Comparison of ENCODE assay signal across 9 mouse cellular contexts in genomic region chr2:102057029-102057685, GRCm38 (mm10).
DNase-seq lines count a peak whose midpoint lies in the region; ATAC-seq and TF ChIP-seq lines count a peak whose summit lies in the region.
"Had no signal": no experiment of that assay in that cellular context is flagged by ENCODE, and none has a peak within 500 bp of the region (broad histone marks: within the 10 kb centered on the region; RNA-seq: fewer than 3 reads in every experiment).

No protein-coding gene starts in this region.

- H3K4me3 ChIP-seq in lung, embryonic 15.5 days = no peak overlapping the region
- H3K4me3 ChIP-seq in cortical plate, adult 2 months (ENCODE audit: insufficient read depth, low read length) = no peak overlapping the region
- no peak overlapping the region for H3K4me3 ChIP-seq in thymus, adult 2 months (ENCODE audit: control insufficient read depth, insufficient read depth, low read length)
- H3K4me3 ChIP-seq: limb, embryonic 12.5 days had no signal

- no peak for TF ChIP-seq POLR2A in cortical plate, adult 2 months (IDR thresholded peaks at IDR 0.05; ENCODE audit: extremely low read depth, insufficient read depth, low read length)
- TF ChIP-seq POLR2A in thymus, adult 2 months (IDR thresholded peaks at IDR 0.05; ENCODE audit: control insufficient read depth, extremely low read depth, insufficient read depth, low read length, poor library complexity) = 0 out of 2 replicates have a peak, but pooled peaks have one; percentile 19

- 0 out of 2 replicates have a peak, but pooled peaks cover 6% of the 10 kb centered on the region for H3K4me1 ChIP-seq in lung, embryonic 15.5 days
- peaks cover 3% of the 10 kb centered on the region for H3K4me1 ChIP-seq in cortical plate, adult 2 months (ENCODE audit: control insufficient read depth, insufficient read depth, low read length)
- H3K4me1 ChIP-seq in thymus, adult 2 months (replicated peaks; ENCODE audit: control insufficient read depth, insufficient read depth, low read length) = peaks cover 58% of the 10 kb centered on the region

- 37% methylated on average over 9 of the region's 9 CpGs for WGBS in lung, embryonic 15.5 days
- WGBS in thymus, adult 2 months = 6% methylated on average over 9 of the region's 9 CpGs

- no peak for ATAC-seq in lung, embryonic 15.5 days (ENCODE audit: borderline replicate concordance, extremely low read depth, low FRiP score, low TSS enrichment)

- TF ChIP-seq CTCF in cortical plate, adult 2 months (IDR thresholded peaks at IDR 0.05; ENCODE audit: extremely low read depth, insufficient read depth, low read length) = no peak
- TF ChIP-seq CTCF in thymus, adult 2 months (IDR thresholded peaks at IDR 0.05; ENCODE audit: borderline replicate concordance, control insufficient read depth, extremely low read depth, insufficient read depth, low read length, poor library complexity) = no peak

- H3K36me3 ChIP-seq in lung, embryonic 15.5 days = 0 out of 2 replicates have a peak, but pooled peaks cover 4% of the 10 kb centered on the region
- no peaks in the 10 kb centered on the region for H3K36me3 ChIP-seq in thymus, adult 2 months (ENCODE audit: control insufficient read depth, insufficient read depth, low read length)

- no peak overlapping the region for H3K9ac ChIP-seq in lung, embryonic 15.5 days
- H3K9ac ChIP-seq: limb, embryonic 12.5 days had no signal

- intact Hi-C loops in left cerebral cortex, postnatal 10 days (cut with DNase I) = no loop called here

- no peaks in the 10 kb centered on the region for H3K9me3 ChIP-seq in lung, embryonic 15.5 days
- H3K9me3 ChIP-seq: limb, embryonic 12.5 days had no signal

- H3K27ac ChIP-seq in lung, embryonic 15.5 days = 0 out of 2 replicates have a peak overlapping the region, but pooled peaks have one; percentile 3
- peak overlapping the region; percentile 20 for H3K27ac ChIP-seq in cortical plate, adult 2 months (ENCODE audit: insufficient read depth, low read length)
- peak overlapping the region; percentile 99 for H3K27ac ChIP-seq in thymus, adult 2 months (ENCODE audit: control insufficient read depth, insufficient read depth, low read length)
- H3K27ac ChIP-seq: limb, embryonic 12.5 days had no signal

- H3K4me2 ChIP-seq in lung, embryonic 15.5 days = no peak overlapping the region
- H3K4me2 ChIP-seq: limb, embryonic 12.5 days had no signal

- no peak for DNase-seq in lung, postnatal 25 days (ENCODE audit: low spot score)
- DNase-seq in left cerebral cortex, postnatal 10 days (ENCODE audit: extremely low spot score in 1 of 2, low spot score in 2 of 2) = peak; percentile 34 to 37
- DNase-seq in thymus, adult 2 months = peak; percentile 78
- no peak for DNase-seq in urinary bladder, postnatal 10 days (ENCODE audit: low spot score)
- DNase-seq in cerebellum, adult 9-11 months = no peak
- DNase-seq: adrenal gland, adult 8-10 months had no signal

- H3K27me3 ChIP-seq in lung, embryonic 15.5 days = no peaks in the 10 kb centered on the region
- no peaks in the 10 kb centered on the region for H3K27me3 ChIP-seq in thymus, adult 2 months (ENCODE audit: control insufficient read depth, insufficient read depth, low read length)
- H3K27me3 ChIP-seq: limb, embryonic 12.5 days had no signal

Comparison
In these comparisons a context has a peak if more than half of its experiments do, and no peak if none do; other contexts are left out.
1. H3K27ac ChIP-seq: peak in every context shown above with its lines; median percentile 99 in thymus, adult 2 months; 20 in cortical plate, adult 2 months; 3 in lung, embryonic 15.5 days.
2. DNase-seq: peak in left cerebral cortex, postnatal 10 days (2 of 2) and thymus, adult 2 months (single experiment); none in lung, postnatal 25 days (single experiment), urinary bladder, postnatal 10 days (single experiment) and cerebellum, adult 9-11 months (single experiment).